Mouse (Mus musculus) liver, postnatal 0 days (tissue): Measurements from ENCODE around the gene Prpf6.

Experiments
- CTCF ChIP-seq: sonication (generic); IDR thresholded peaks from 2 replicates; pipeline ENCODE4 v1.5.1; 2016; ENCODE audit warnings: antibody characterized with exemption, low read depth
- EP300 ChIP-seq: IDR thresholded peaks from 2 replicates; pipeline ENCODE4 v1.6.1; 2016; ENCODE audit warnings: antibody characterized with exemption, low read depth, mild to moderate bottlenecking

DNA sequence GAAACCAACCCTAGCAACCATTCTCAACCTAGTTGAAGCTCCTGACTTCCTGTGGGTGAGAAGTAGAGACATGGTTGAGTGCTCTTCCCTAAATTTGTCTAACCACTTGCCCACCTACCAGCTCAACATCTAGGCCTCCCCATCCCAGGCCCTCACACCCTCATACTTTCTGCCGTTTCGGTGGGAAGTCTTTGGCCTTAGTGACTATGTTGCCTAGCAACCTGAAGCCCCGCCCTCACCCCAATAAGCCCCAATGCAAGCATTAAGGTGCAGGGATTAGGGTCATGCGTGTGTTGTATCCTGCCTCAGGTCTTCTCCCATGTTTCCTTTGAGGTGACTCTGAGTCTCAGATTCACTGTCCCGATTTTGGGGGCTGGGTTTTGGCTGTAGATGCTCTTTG is 106.6 kb downstream of the Prpf6 start, which contains the start of gene Lkaaear1:
- TF ChIP-seq EP300 (no peak), CTCF (no peak)
